Mouse (Mus musculus): ENCODE data around the gene Hsf2bp.
A peak's percentile ranks its signal among the peaks of the same experiment; 100 is the strongest.

Gene Hsf2bp

DNA sequence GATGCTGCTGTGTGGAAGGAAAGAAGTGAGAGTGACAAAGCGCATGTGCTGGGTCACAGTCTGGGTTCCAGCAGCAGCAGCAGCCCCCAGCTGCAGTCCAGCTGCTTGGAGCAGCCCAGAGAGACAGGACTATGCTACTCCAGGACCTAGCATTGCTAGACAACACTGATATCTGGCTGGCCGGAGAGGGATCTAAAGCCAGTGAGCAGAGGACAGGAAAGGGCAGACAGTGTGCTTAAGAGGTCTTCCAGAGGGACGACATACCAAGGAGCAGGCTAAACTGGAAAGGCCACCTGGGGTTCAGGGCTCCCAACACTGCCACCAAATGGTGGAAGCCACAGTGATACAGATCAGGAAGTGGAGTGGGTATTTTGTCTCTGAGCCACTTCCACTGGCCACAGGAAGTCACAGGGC lies 99.0 kb downstream of the Hsf2bp start:
- no peak for DNase-seq (ENCODE audit: low read depth, low spot score)

GRCm38 (mm10) chr17:31935841-31936240 lies 100.3 kb downstream of the Hsf2bp start:
- DNase-seq (ENCODE audit: low read depth, low spot score), result no peak

- DNase-seq (ENCODE audit: low read depth, low spot score), result no peak
Measured at GRCm38 (mm10) chr17:31935091-31935830, 100.9 kb downstream of the Hsf2bp start.

DNA sequence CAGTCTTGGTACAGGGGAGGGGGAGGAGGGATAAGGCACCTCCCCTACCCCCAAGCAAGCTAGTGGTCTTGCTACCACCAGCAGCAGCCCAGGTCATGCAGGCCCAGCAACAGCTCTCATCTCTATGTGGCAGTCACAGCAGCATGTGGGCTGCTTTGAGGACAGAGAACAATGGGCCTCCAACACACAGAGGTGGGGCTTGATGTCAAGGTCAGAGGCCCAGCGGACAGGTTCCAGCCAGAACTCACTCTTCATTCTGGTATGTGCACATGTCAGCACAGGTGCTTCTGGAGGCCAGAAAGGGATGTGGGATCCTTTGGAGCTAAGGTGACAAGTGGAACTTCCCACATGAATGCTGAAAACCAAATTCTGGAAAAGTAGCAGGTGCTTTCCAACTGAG lies 102.2 kb downstream of the Hsf2bp start:
- DNase-seq (ENCODE audit: low read depth, low spot score), result no peak

DNA sequence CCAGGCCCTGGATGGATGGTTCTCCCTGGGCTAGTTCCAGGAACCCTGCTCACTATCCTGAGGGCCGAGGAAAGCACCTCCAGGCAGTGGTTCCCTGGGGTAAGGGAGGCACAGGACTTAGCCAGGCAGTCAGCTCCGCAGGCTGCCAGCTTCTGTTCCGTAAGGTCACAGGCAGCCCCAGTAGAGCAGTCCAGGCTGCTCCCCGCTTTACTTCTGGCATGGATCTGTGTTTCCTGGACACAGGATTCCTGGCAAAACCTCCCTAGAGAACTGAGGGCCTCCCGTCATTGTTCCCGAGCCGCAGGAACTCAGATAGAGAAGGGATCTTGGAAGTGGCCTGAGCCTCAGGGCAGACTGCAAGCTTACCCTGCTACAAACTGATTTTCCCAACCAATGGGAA lies 104.7 kb downstream of the Hsf2bp start:
- peak; percentile 66 for DNase-seq (ENCODE audit: low read depth, low spot score)

GRCm38 (mm10) chr17:31929844-31930715 lies 106.1 kb downstream of the Hsf2bp start:
- DNase-seq (ENCODE audit: low read depth, low spot score), result peak; percentile 79

- DNase-seq (ENCODE audit: low read depth, low spot score), result no peak
Measured at GRCm38 (mm10) chr17:31929032-31929431, 107.1 kb downstream of the Hsf2bp start.

- DNase-seq (ENCODE audit: low read depth, low spot score), result no peak
Measured at GRCm38 (mm10) chr17:31927895-31928626, 108.1 kb downstream of the Hsf2bp start.

GRCm38 (mm10) chr17:31924229-31924628 lies 111.9 kb downstream of the Hsf2bp start:
- no peak for DNase-seq (ENCODE audit: low read depth, low spot score)

DNA sequence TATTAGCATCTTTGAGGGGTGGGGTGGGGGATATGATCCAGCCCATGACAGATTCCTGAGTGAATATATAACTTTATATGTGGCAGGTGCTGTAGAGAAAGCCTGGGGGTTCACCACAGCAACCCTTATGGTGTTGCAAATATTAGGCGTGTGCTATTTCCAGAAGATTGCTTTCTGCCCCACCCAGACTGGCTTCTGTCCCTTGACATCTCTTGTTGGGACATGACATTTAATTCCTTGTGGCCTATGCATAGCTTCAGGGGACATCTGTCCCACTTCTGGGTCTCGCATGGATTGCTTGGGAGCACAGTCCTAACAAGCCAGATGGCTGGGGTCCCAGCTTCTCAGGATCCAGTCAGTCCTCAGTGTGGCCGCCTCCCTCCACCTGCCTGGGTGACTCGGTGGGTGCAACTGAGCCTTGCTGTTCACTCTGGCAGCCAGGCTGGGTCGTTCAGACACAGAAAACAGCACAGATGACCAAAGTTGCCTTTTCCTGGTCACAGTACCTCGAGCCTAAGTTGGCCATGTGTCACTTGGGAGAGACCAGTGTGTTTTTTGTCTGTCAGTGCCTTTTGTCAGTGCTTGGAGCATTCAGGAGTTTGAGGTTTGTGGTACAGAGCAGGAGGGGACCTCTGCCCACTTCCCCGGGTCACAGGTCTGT lies 112.7 kb downstream of the Hsf2bp start:
- peak; percentile 88 for DNase-seq (ENCODE audit: low read depth, low spot score)

GRCm38 (mm10) chr17:31920589-31921190 lies 115.5 kb downstream of the Hsf2bp start:
- DNase-seq (ENCODE audit: low read depth, low spot score), result no peak

GRCm38 (mm10) chr17:31919599-31919998 lies 116.5 kb downstream of the Hsf2bp start:
- no peak for DNase-seq (ENCODE audit: low read depth, low spot score)

DNA sequence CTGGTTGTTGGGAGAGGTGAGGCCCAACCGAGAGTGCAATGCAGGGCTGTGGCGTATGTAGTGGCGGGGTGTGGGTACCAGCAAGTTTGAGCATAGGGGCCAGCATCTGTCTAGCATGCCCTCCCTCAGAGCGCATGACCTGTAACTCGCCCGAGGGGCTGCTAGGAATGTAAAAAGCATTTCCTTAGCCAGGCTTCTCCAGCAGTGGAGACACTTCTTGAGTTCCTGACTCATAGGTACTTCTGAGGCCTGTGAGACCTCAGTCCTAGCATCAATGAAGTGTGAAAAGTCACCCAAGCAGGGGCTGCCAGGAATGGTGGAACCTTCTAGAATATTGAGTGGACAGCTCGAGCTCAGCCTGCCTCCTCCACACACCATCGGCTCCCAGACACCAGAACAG lies 117.8 kb downstream of the Hsf2bp start:
- DNase-seq (ENCODE audit: low read depth, low spot score), result no peak

DNA sequence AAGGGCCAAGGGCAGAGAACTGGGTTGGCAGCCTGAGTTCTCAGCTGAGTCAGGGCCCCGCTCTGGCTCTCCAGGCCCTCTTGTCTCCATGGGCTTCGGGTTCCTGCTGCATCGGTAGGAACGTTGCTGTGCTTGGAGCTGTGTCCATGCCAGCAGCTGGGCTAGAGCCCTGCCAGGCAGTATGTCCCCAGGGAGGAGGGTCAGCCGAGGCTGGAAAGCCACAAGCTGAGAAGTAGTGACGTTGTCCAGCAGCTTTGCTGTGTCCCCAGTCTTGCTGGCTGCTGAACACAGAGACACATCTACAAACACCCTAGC lies 119.7 kb downstream of the Hsf2bp start:
- DNase-seq (ENCODE audit: low read depth, low spot score), result peak; percentile 97

DNA sequence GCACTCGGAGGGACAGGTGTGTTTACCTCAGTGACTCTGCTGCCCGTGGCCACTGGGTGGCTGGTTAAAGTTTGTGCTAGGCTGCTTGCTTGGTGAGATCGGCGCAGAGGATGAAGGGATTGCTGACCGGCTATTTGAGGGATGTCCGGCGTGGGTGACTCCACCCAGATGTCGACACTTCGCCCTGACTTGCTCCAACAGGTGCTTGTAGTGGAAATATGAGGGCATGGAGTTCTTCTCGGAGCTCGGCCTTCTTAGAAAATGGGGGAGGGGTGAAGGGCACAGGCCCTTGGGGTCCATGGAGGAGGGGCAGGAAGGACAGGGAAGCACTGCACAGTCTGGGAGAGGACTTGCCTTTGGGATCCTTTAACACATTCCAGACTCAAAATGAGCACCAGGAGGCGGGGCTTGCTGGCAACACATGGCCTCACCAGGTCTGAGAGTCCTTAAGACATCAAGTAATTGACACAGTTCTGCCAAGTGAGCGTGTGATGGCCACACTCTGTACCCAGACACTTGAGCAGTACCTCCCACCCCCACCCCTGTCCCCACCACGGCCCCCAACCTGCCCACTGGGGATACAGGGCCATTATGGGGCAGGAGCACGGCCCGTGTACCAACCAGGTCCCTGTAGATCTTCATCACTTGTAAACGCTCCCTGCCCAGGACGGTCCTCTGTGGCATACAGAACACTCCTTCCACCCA lies 120.2 kb downstream of the Hsf2bp start:
- peak; percentile 95 for DNase-seq (ENCODE audit: low read depth, low spot score)

GRCm38 (mm10) chr17:31914323-31914722 lies 121.8 kb downstream of the Hsf2bp start:
- DNase-seq (ENCODE audit: low read depth, low spot score), result no peak

DNA sequence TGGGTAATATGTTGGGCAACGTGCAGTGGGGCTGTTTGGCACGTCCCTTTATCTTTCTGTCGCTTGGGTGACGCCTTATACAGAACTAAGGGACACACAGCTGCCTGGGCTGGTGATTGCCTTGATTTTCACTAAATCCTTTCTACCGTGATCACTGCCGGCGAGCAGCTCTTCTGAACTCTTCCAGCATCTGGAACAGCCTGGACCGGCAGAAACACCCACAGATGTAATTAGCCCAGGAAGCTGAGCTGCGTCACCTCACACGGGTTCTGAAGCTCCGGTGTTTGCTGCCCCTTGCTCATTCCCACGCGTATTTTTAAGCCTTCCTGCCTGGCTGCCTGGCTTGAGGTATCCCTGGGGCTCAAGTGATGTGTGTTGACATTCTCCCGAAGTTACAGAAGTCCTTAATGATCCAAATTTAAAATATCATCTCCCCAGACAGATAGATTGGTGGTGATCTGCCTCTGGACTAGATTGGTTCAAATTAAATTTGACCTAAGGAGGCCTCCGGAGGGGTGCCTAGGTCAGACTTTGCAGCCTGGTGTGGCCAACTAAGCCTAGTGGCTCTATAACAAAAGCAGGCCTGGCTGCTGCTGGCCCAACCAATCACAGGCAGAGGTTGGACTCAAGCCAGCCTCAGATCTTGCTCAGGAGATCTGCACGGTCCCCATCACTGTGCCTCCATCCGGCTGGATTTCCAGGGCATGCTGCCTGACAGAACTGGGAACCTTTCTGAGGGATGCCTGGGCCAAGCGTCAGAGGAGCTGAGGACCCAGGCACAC lies 123.1 kb downstream of the Hsf2bp start:
- DNase-seq (ENCODE audit: low read depth, low spot score), result no peak

DNA sequence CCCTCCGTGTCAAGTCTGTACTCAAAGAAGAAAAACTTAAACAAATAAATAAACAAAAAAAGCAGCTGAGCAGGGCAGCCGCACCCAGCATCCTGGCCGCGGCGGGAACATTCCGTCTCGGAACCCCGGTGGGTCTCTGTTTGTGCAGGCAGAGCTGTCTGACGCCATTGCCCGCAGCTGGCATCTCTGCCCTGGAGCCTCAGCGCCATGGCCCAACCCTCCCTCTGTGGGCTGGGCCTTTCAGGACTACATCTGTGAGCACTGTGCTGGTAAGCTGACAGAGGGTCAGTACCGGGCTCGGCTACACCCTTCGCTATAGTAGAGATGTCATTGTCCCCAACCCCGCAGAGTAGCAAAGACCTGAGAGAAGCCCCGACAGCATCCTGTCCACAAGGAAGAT lies 123.8 kb downstream of the Hsf2bp start:
- DNase-seq (ENCODE audit: low read depth, low spot score), result no peak

GRCm38 (mm10) chr17:31908966-31909365 lies 127.2 kb downstream of the Hsf2bp start:
- no peak for DNase-seq (ENCODE audit: low read depth, low spot score)

DNA sequence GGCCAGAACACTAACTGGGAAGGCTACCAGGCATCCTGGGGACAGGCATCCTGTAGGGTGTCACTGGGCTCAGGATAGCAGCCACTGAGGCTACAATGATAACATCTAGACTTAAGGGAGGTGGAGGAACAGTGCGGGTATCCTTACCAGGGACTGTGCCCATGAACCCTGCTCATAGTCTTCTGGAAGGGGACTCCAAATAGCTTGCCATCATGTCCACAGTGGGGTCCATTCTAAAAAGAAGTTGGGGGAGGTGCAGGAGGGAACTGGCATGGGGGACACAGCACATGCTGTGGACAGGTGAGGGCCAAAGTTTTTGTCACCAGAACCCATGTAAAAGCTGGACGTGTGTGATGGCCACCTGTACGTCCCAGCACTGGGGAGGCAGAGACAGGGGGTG lies 129.7 kb downstream of the Hsf2bp start:
- no peak for DNase-seq (ENCODE audit: low read depth, low spot score)

Measured in skeletal muscle tissue, adult 2 months (tissue).